Mouse (Mus musculus) erythroblast, embryonic 14.5 days (primary cell): ENCODE data around the gene Bri3bp.

Source experiments
- GATA1 ChIP-seq: IDR thresholded peaks from 2 replicates; pipeline ENCODE4 v1.6.1; 2012; ENCODE audit warnings: low read length, inconsistent platforms, mixed read lengths
- TAL1 ChIP-seq: IDR thresholded peaks from 3 replicates; pipeline ENCODE4 v1.6.1; 2012; ENCODE audit warnings: low read length, inconsistent platforms, mixed read lengths

GRCm38 (mm10) chr5:125477533-125477932 is 36.2 kb downstream of the Bri3bp start:
- no peak for TF ChIP-seq TAL1
- TF ChIP-seq GATA1, result no peak
